8 mouse cellular contexts compared by ENCODE assay signal in genomic region chr11:107793200-107794102, GRCm38 (mm10). TPM values are rescaled to one million over a fixed set of nuclear protein-coding genes. Genes with fewer than 3 reads are reported as not detected.
DNase-seq lines count a peak whose midpoint lies in the region; ATAC-seq and TF ChIP-seq lines count a peak whose summit lies in the region.

No protein-coding gene starts in this region.

- H3K27ac ChIP-seq in lung, embryonic 14.5 days (ENCODE audit: low read depth) = no peak overlapping the region
- peak overlapping the region; percentile 96 for H3K27ac ChIP-seq in midbrain, postnatal 0 days (ENCODE audit: low read depth, low read length)

- H3K36me3 ChIP-seq in lung, embryonic 14.5 days (ENCODE audit: insufficient read depth) = no peaks in the 10 kb centered on the region
- H3K36me3 ChIP-seq in midbrain, postnatal 0 days (ENCODE audit: insufficient read depth, low read length) = peaks cover 11% of the 10 kb centered on the region

- H3K4me2 ChIP-seq in lung, embryonic 14.5 days = peak overlapping the region; percentile 99
- peak overlapping the region; percentile 82 for H3K4me2 ChIP-seq in midbrain, postnatal 0 days (ENCODE audit: low read depth, low read length, poor library complexity, severe bottlenecking)

- no peak for TF ChIP-seq CTCF in lung, embryonic 14.5 days (IDR thresholded peaks at IDR 0.05; ENCODE audit: low read depth)
- TF ChIP-seq CTCF in midbrain, postnatal 0 days (IDR thresholded peaks at IDR 0.05) = peak; percentile 8; the same call in 1 of the 2 replicates

- peak; percentile 25; the same call in 1 of the 2 replicates for ATAC-seq in lung, embryonic 14.5 days (ENCODE audit: insufficient read depth)
- peak; percentile 42 for ATAC-seq in midbrain, postnatal 0 days (ENCODE audit: low FRiP score)

- H3K4me3 ChIP-seq in lung, embryonic 14.5 days (ENCODE audit: low read depth, low read length) = peak overlapping the region; percentile 60
- H3K4me3 ChIP-seq in midbrain, postnatal 0 days (ENCODE audit: low read depth, low read length) = peak overlapping the region; percentile 81

- peak; percentile 11 for DNase-seq in adrenal gland, postnatal 25 days
- no peak for DNase-seq in adrenal gland, postnatal 14 days
- peak; percentile 48 for DNase-seq in lung, embryonic 14.5 days
- DNase-seq in lung, adult 18-20 months = no peak
- DNase-seq in induced T-regulatory cell, adult 2 months (ENCODE audit: low read depth) = peak; percentile 17
- DNase-seq in midbrain, postnatal 0 days (ENCODE audit: low spot score) = peak; percentile 82
- peak; percentile 9 for DNase-seq in yolk sac, embryonic 10.5 days (ENCODE audit: low spot score)
- DNase-seq in gastrocnemius, postnatal 25 days = no peak

- peak overlapping the region; percentile 48 for H3K9ac ChIP-seq in lung, embryonic 14.5 days
- H3K9ac ChIP-seq in midbrain, postnatal 0 days (replicated peaks; ENCODE audit: low read length, poor library complexity, severe bottlenecking) = peak overlapping the region; percentile 94

- WGBS in lung, embryonic 14.5 days = 1% methylated on average over 62 of the region's 64 CpGs
- under 1% methylated on average over 56 of the region's 64 CpGs for WGBS in midbrain, postnatal 0 days

- H3K9me3 ChIP-seq in lung, embryonic 14.5 days (ENCODE audit: low read depth, low read length) = no peaks in the 10 kb centered on the region
- H3K9me3 ChIP-seq in midbrain, postnatal 0 days (ENCODE audit: low read length) = no peaks in the 10 kb centered on the region

- H3K27me3 ChIP-seq in lung, embryonic 14.5 days (ENCODE audit: insufficient read depth, low read length) = peaks cover 43% of the 10 kb centered on the region
- no peaks in the 10 kb centered on the region for H3K27me3 ChIP-seq in midbrain, postnatal 0 days (ENCODE audit: insufficient read depth, low read length)

- H3K4me1 ChIP-seq in lung, embryonic 14.5 days (ENCODE audit: insufficient read depth) = 0 out of 2 replicates have a peak, but pooled peaks cover 10% of the 10 kb centered on the region
- peaks cover 2% of the 10 kb centered on the region; the same call in 1 of the 2 replicates for H3K4me1 ChIP-seq in midbrain, postnatal 0 days (ENCODE audit: insufficient read depth, low read length)

RNA-seq across cellular contexts. Expression of gene Cacng4, which starts 0.9 kb away (rescaled TPM):
- 4.3 and 6.9 TPM in 2 replicates for total RNA-seq in adrenal gland, postnatal 25 days (2021)
- total RNA-seq in adrenal gland, postnatal 14 days (2021) = 2.2 and 2.7 TPM in 2 replicates
- 2.2 and 2.3 TPM in 2 replicates for polyA plus RNA-seq in lung, embryonic 14.5 days (2014; fragmentation: Nextera tagmentation; extraction: Ambion mirVana)
- total RNA-seq in midbrain, postnatal 0 days (2014; rRNA removed) = 112 TPM in 2 replicates
- polyA plus RNA-seq in midbrain, postnatal 0 days (2015; fragmentation: Nextera tagmentation; extraction: Ambion mirVana) = 58.4 and 61.7 TPM in 2 replicates
- under 1 TPM in 1 of 2 experiments, not detected in 1; 0.08 TPM for total RNA-seq in gastrocnemius, postnatal 25 days (2021)

Comparison
In these comparisons a context has a peak if more than half of its experiments do, and no peak if none do; other contexts are left out.
1. DNase-seq: peak in adrenal gland, postnatal 25 days (single experiment), lung, embryonic 14.5 days (single experiment), induced T-regulatory cell, adult 2 months (single experiment), midbrain, postnatal 0 days (single experiment) and yolk sac, embryonic 10.5 days (single experiment); none in adrenal gland, postnatal 14 days (single experiment), lung, adult 18-20 months (0 of 2) and gastrocnemius, postnatal 25 days (single experiment).
2. RNA of gene Cacng4, which starts 0.9 kb away (total RNA-seq): 112 TPM in midbrain, postnatal 0 days; 4.3 to 6.9 TPM in adrenal gland, postnatal 25 days, 2.2 to 2.7 TPM in adrenal gland, postnatal 14 days and 0.08 TPM in gastrocnemius, postnatal 25 days; every median in the first group is over 10 times any median in the second.